Mouse (Mus musculus) hindbrain, embryonic 15.5 days (tissue): ENCODE measurements around the gene Kctd4. TPM values are rescaled to one million over a fixed set of nuclear protein-coding genes. Genes with fewer than 3 reads are reported as not detected.
A peak's percentile ranks its signal among the peaks of the same experiment; 100 is the strongest.

ENCODE experiments used
- ATAC-seq: fragments of 200-750 bp; cut with Nextera tagmentation; 2 replicates; pipeline ENCODE4 v1.8.0; 2017; ENCODE audit warnings: low read depth, moderate number of reproducible peaks, moderate TSS enrichment; ENCODE audit not compliant: low FRiP score
- H3K27ac ChIP-seq: fragments of 300-500 bp; sonication (generic); replicated peaks from 2 replicates; pipeline ENCODE4 v1.5.1; 2015; ENCODE audit warnings: mild to moderate bottlenecking, inconsistent platforms
- H3K27me3 ChIP-seq: fragments of 300-500 bp; sonication (generic); 2 replicates; pipeline ENCODE4 v1.6.1; 2015; ENCODE audit warnings: control low read depth, inconsistent platforms
- H3K36me3 ChIP-seq: fragments of 300-500 bp; sonication (generic); 2 replicates; pipeline ENCODE4 v1.6.1; 2015; ENCODE audit warnings: control low read depth, inconsistent platforms
- H3K4me1 ChIP-seq: fragments of 300-500 bp; sonication (generic); replicated peaks from 2 replicates; pipeline ENCODE4 v1.6.1; 2015; ENCODE audit warnings: control low read depth, inconsistent platforms
- H3K4me2 ChIP-seq: fragments of 300-500 bp; sonication (generic); 2 replicates; pipeline ENCODE4 v1.6.1; 2015; ENCODE audit warnings: moderate library complexity, mild to moderate bottlenecking, inconsistent platforms
- H3K4me3 ChIP-seq: fragments of 300-500 bp; sonication (generic); 2 replicates; pipeline ENCODE4 v1.5.1; 2015; ENCODE audit warnings: mild to moderate bottlenecking, inconsistent platforms
- H3K9ac ChIP-seq: fragments of 300-500 bp; sonication (generic); 2 replicates; pipeline ENCODE4 v1.6.1; 2015; ENCODE audit warnings: inconsistent platforms
- H3K9me3 ChIP-seq: fragments of 300-500 bp; sonication (generic); 2 replicates; pipeline ENCODE4 v1.6.1; 2016; ENCODE audit warnings: control low read depth, inconsistent platforms
- WGBS: fragments of 180-500 bp; shearing (Covaris S2); methylation state at CpG from one replicate; pipeline ENCODE4 v1.1.7; 2015; 5-methylcytosine and 5-hydroxymethylcytosine counted together
- polyA plus RNA-seq: library from polyadenylated mRNA; unstranded; fragments of >200 nt; fragmentation: Nextera tagmentation; extraction: Ambion mirVana; gene quantifications from 2 replicates; pipeline ENCODE4 v1.2.1, GENCODE M21; 2015

Kctd4 gene
- polyA plus RNA-seq, 1 experiment from 2014 or later, result 6.4 TPM

GRCm38 (mm10) chr14:75990936-75991335 lies 36.1 kb downstream of the Kctd4 start:
- no peak for ATAC-seq
- no peak overlapping the region for H3K4me2 ChIP-seq
- H3K4me1 ChIP-seq, result peaks cover 4% of the 10 kb centered on the region; the same call in 1 of the 2 replicates
- no peak overlapping the region for H3K9ac ChIP-seq
- H3K4me3 ChIP-seq, result no peak overlapping the region
- WGBS, result 96% methylated on average over 6 of the region's 6 CpGs
- no peaks in the 10 kb centered on the region for H3K27me3 ChIP-seq
- no peaks in the 10 kb centered on the region for H3K9me3 ChIP-seq
- H3K27ac ChIP-seq, result no peak overlapping the region
- H3K36me3 ChIP-seq, result no peaks in the 10 kb centered on the region

DNA sequence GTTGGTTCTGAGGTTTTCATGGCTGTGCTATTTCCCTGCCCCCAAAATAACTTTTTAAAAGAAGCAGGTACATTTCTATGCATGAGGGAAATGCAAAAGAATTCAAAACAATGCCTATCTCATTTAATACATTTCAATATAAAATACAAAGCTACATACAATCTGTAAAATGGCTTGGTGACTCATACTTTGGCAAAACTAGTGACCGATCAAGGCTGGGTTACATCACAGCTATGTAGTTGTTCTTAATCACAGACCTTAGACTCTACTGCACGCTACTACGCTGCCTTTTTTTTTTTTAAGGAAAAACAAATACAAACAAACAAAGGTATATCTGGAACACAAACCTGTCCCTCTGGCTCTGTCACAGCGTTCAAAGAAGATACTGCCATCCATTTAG lies 37.6 kb downstream of the Kctd4 start:
- no peak for ATAC-seq
- Histone ChIP-seq H3K4me1 (no peaks in the 10 kb centered on the region), H3K4me3 (no peak overlapping the region), H3K9me3 (no peaks in the 10 kb centered on the region), H3K27ac (no peak overlapping the region), H3K36me3 (no peaks in the 10 kb centered on the region), H3K9ac (no peak overlapping the region), H3K27me3 (no peaks in the 10 kb centered on the region), H3K4me2 (no peak overlapping the region)
- 93% methylated on average over 4 of the region's 4 CpGs for WGBS

- WGBS, result 64% methylated on average over 1 of the region's 1 CpGs
- H3K9ac ChIP-seq, result no peak overlapping the region
- no peaks in the 10 kb centered on the region for H3K27me3 ChIP-seq
- no peak overlapping the region for H3K4me3 ChIP-seq
- H3K4me1 ChIP-seq, result no peaks in the 10 kb centered on the region
- no peaks in the 10 kb centered on the region for H3K9me3 ChIP-seq
- H3K36me3 ChIP-seq, result no peaks in the 10 kb centered on the region
- H3K4me2 ChIP-seq, result no peak overlapping the region
- no peak for ATAC-seq
- no peak overlapping the region for H3K27ac ChIP-seq
These were observed 43.3 kb downstream of the Kctd4 start for GRCm38 (mm10) chr14:75998082-75998481.

DNA sequence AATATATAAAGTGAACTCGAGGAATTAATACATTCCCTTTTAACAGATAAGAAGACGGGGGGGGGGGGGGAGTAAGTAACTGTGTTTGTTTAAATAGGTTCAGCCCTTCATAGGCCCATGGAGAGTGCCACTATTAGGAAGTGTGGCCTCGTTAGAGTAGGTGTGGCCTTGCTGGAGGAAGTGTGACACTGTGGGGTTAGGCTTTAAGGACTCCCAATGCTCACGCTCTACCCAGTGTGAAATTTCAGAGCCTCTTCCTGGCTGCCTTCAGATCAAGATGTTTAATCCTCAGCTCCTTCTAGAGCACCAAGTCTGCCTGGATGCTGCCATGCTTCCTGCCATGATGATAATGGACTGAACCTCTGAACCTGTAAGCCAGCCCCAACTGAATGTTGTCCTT lies 47.0 kb downstream of the Kctd4 start:
- 88% methylated on average over 4 of the region's 4 CpGs for WGBS
- no peak overlapping the region for H3K27ac ChIP-seq

GRCm38 (mm10) chr14:76005011-76005410 lies 50.2 kb downstream of the Kctd4 start:
- no peak for ATAC-seq
- no peak overlapping the region for H3K4me2 ChIP-seq
- H3K27ac ChIP-seq, result no peak overlapping the region
- H3K4me3 ChIP-seq, result no peak overlapping the region
- whole genome bisulfite sequencing, result 90% methylated on average over 4 of the region's 4 CpGs
- peaks cover 17% of the 10 kb centered on the region for H3K4me1 ChIP-seq
- H3K9ac ChIP-seq, result no peak overlapping the region
- H3K27me3 ChIP-seq, result no peaks in the 10 kb centered on the region
- no peaks in the 10 kb centered on the region for H3K9me3 ChIP-seq
- no peaks in the 10 kb centered on the region for H3K36me3 ChIP-seq

More for the DNA sequence above, 47.0 kb downstream of the Kctd4 start:
- Histone ChIP-seq H3K27me3 (no peaks in the 10 kb centered on the region), H3K4me2 (no peak overlapping the region), H3K9me3 (no peaks in the 10 kb centered on the region), H3K4me1 (no peaks in the 10 kb centered on the region), H3K9ac (no peak overlapping the region), H3K4me3 (no peak overlapping the region), H3K36me3 (no peaks in the 10 kb centered on the region)
- no peak for ATAC-seq

GRCm38 (mm10) chr14:76008174-76008573 lies 53.4 kb downstream of the Kctd4 start:
- Histone ChIP-seq H3K4me3 (no peak overlapping the region), H3K4me1 (peaks cover 24% of the 10 kb centered on the region), H3K27me3 (no peaks in the 10 kb centered on the region), H3K36me3 (no peaks in the 10 kb centered on the region), H3K4me2 (no peak overlapping the region), H3K9me3 (no peaks in the 10 kb centered on the region), H3K27ac (no peak overlapping the region), H3K9ac (no peak overlapping the region)
- WGBS, result 100% methylated on average over 1 of the region's 1 CpGs
- no peak for ATAC-seq

DNA sequence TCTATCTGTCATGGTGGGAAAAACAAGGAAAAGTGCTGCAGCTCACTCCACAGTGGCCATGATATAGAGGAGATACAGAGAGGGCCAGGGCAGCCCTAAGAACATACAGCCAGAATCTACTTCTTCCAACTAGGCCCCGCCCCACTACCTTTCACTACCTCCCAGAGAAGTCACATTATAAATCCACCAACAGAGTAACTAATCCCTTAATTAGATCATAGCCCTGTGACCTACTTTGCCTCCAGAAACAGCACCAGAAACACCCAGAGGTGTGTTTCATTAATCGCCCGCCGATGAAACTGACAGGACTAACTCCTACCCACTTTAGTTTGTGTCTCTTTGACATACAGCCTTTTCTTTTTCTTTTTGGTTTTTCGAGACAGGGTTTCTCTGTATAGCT lies 54.4 kb downstream of the Kctd4 start:
- no peaks in the 10 kb centered on the region for H3K36me3 ChIP-seq
- no peak overlapping the region for H3K27ac ChIP-seq
- H3K4me1 ChIP-seq, result peaks cover 24% of the 10 kb centered on the region
- H3K4me3 ChIP-seq, result peak overlapping the region; percentile 86; the same call in 1 of the 2 replicates
- 91% methylated on average over 5 of the region's 5 CpGs for WGBS
- H3K9me3 ChIP-seq, result no peaks in the 10 kb centered on the region
- H3K27me3 ChIP-seq, result no peaks in the 10 kb centered on the region
- no peak for ATAC-seq
- H3K9ac ChIP-seq, result no peak overlapping the region
- peak overlapping the region; percentile 65 for H3K4me2 ChIP-seq

GRCm38 (mm10) chr14:76010102-76011061 lies 55.6 kb downstream of the Kctd4 start, which contains the start of gene Gtf2f2:
Gene Gtf2f2, minus strand, starts transcription at chr14:76010865.
- under 1% methylated on average over 67 of the region's 67 CpGs for WGBS

GRCm38 (mm10) chr14:76011062-76011457 lies 56.3 kb downstream of the Kctd4 start:
- Histone ChIP-seq H3K4me1 (peaks cover 24% of the 10 kb centered on the region), H3K4me3 (peak overlapping the region; percentile 86), H3K27ac (0 out of 2 replicates have a peak overlapping the region, but pooled peaks have one; percentile 23), H3K36me3 (no peaks in the 10 kb centered on the region), H3K9me3 (no peaks in the 10 kb centered on the region), H3K27me3 (no peaks in the 10 kb centered on the region), H3K4me2 (peak overlapping the region; percentile 65), H3K9ac (peak overlapping the region; percentile 28; the same call in 1 of the 2 replicates)
- 23% methylated on average over 7 of the region's 7 CpGs for WGBS
- peak; percentile 52; the same call in 1 of the 2 replicates for ATAC-seq

More at GRCm38 (mm10) chr14:76010102-76011061, 55.6 kb downstream of the Kctd4 start, which contains the start of gene Gtf2f2:
- H3K27ac ChIP-seq, result peak within 1 kb of the TSS; percentile 79
- H3K36me3 ChIP-seq, result no peaks in the 10 kb centered on the region
- ATAC-seq, result peak; percentile 93
- H3K4me1 ChIP-seq, result peaks cover 24% of the 10 kb centered on the region
- H3K9ac ChIP-seq, result peak within 1 kb of the TSS; percentile 63
- no peaks in the 10 kb centered on the region for H3K9me3 ChIP-seq
- H3K4me3 ChIP-seq, result peak within 1 kb of the TSS; percentile 86
- H3K27me3 ChIP-seq, result no peaks in the 10 kb centered on the region
- H3K4me2 ChIP-seq, result peak within 1 kb of the TSS; percentile 65

DNA sequence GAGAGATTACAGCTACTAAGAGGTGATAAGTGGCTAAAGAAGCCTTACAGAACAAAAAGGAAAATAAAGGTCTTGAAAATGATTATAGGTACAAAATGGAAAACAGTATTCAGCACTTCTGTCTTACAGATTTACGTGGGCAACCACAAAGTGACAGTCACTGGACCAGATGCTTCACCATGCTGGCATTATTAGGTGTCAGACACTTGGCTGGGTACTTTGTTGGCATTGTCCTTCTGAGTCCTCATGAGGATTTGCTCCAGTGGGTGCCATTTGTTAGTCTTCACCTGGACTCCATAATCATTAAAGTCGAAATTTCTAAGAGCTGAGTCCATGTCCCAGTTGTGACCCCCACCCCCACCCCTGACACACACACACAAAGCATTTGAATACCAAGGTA lies 59.5 kb downstream of the Kctd4 start:
- Histone ChIP-seq H3K36me3 (no peaks in the 10 kb centered on the region), H3K9me3 (no peaks in the 10 kb centered on the region), H3K27ac (no peak overlapping the region), H3K4me1 (peaks cover 20% of the 10 kb centered on the region), H3K9ac (no peak overlapping the region), H3K4me2 (no peak overlapping the region), H3K27me3 (no peaks in the 10 kb centered on the region), H3K4me3 (no peak overlapping the region)
- ATAC-seq, result no peak
- WGBS, result 38% methylated on average over 2 of the region's 2 CpGs
